Mouse (Mus musculus): ENCODE measurements around the gene Matn4.

DNA sequence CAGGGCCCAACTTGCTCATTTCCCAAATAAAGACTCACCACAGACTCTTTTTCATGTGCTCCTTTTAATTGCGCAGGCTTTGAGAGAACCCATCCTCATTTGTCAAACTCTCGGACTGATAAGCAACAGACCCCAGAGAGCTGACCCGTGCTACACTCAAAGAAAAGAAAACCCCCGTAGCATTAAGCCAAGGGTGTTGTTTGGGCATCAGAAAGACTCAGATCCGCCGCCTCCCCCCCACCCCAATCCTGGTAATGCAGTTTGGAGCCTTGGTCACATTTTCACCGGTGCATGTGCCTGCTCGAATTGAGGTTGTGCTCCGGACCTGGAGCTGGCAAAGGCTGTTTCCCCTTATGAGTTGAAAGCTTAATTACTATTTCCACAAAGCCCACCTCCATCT, at the start of gene Matn4:
- TF ChIP-seq ZC3H11A (IDR thresholded peaks at IDR 0.05; ENCODE audit: borderline replicate concordance, low read depth, low read length) (no peak), HCFC1 (IDR thresholded peaks at IDR 0.05; ENCODE audit: borderline replicate concordance, insufficient read depth, low read length) (no peak), ZNF384 (IDR thresholded peaks at IDR 0.05; ENCODE audit: low read depth, low read length) (no peak), MAFK (IDR thresholded peaks at IDR 0.05; ENCODE audit: insufficient read depth, low read depth, low read length) (no peak)

Measured in ES-E14 (cell line).